Mouse (Mus musculus) stomach, adult 2 months (tissue): ENCODE results near the gene Anapc1. TPM values are rescaled to one million over a fixed set of nuclear protein-coding genes. Genes with fewer than 3 reads are reported as not detected.

Experiments used
- polyA plus RNA-seq: library from polyadenylated mRNA; depleted of rRNA; stranded (reverse); fragments of >200 nt; gene quantifications from 2 replicates; pipeline ENCODE4 v1.2.3, GENCODE M21; 2012; rRNA removed

The Anapc1 gene
- polyA plus RNA-seq, result 12.0 and 17.3 TPM in 2 replicates

DNA sequence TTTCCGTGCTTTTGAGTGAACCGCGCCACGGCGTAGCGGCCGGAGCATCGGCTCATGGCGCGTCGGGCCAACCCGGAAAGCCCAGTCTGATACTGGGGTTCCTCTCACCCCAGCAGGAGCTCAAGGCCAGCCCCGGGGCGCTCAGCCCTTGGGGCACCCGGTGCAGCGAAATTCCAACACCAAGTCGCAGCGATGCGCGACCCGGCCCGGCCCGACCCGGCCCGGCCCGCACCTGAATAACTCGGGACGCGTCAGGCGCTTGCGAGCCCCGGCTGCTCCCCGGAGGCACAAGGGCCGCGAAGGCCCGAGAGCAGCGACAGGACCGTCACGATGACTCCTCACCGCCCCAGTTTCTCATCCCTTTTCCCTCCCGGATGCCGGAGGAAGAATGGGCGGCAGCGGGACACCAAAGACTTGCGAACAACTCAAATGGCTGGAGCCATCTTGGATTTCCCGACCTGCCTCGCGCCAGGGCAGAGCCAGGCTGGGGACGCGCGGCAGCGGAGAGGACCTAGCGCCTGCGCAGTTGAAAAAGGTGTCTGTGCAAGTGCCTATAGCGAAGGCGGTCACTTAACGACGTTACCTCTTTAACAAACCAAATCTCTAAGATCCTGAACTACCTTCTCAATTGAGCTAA lies at the start of gene Anapc1:
Gene Anapc1, minus strand, starts transcription at position 471 of the 637 bp plus-strand sequence.

DNA sequence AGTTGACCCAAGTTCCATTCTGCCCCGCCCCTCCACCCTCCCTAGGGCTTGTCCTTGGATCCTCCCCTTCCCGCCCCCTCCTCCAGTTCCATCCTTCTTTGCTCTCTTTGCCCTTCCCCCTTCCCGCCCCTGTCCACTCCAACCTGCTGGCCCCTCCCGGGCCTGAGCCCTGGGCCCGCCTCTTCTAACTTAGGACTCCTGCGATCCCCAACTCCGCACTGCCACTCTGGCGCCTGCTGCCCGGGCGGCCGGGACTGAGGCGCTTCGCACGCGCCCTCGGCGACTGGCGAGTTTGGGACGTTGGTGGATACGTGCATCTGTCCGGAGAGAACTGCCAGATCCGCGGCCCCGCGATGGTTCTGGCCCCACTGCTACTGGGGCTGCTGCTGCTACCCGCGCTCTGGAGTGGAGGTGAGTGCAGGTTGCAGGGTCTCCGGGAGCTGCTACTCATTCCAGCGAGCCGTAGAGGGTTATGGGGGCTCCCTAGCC lies 11.5 kb upstream of the Anapc1 start, which contains the start of gene Mertk:
Gene Mertk, plus strand, starts transcription at position 264 of the 489 bp plus-strand sequence.

DNA sequence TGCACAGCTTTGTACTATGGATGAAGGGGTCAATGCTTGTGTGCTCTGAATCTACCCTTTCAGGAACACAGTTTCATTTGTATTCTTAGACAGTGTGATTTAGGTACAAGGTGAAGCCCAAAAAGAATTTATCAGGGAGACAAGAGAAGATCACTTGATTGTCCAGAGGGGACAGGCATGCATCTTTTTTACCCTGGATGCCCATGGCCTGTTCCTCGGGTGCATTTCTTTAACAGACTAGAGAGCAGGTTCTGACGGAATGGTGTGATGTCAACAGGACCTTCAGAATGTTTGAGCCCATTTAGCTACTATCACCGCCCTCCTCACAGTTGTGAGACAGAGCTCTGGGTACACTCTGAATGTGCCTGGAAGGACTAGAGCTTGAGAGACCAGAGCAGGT lies 96.3 kb downstream of the Anapc1 start, which contains the start of gene Spdye4c:
Gene Spdye4c, plus strand, starts transcription at position 301 of the 400 bp plus-strand sequence.

Other genes starting within 250 kb of the Anapc1 start
- gene Spdye4c, start 96.2 kb downstream of the Anapc1 start, polyA plus RNA-seq, result not detected in 2 replicates
- gene Mertk, start 11.6 kb upstream of the Anapc1 start, polyA plus RNA-seq, result 0.46 and 0.80 TPM in 2 replicates
- 3.2 and 4.3 TPM in 2 replicates for gene Tmem87b, start 130.7 kb upstream of the Anapc1 start, polyA plus RNA-seq
- 2.7 and 3.1 TPM in 2 replicates for gene Fbln7, start 175.6 kb upstream of the Anapc1 start, polyA plus RNA-seq